15 mouse cellular contexts compared by ENCODE assay signal in genomic region chr12:16570371-16571060, GRCm38 (mm10). TPM values are rescaled to one million over a fixed set of nuclear protein-coding genes. Genes with fewer than 3 reads are reported as not detected.
DNase-seq lines count a peak whose midpoint lies in the region; ATAC-seq and TF ChIP-seq lines count a peak whose summit lies in the region.
"Had no signal": no experiment of that assay in that cellular context is flagged by ENCODE, and none has a peak within 500 bp of the region (broad histone marks: within the 10 kb centered on the region; RNA-seq: fewer than 3 reads in every experiment).

No protein-coding gene starts in this region.

- H3K9me3 ChIP-seq in forebrain, postnatal 0 days (ENCODE audit: low read length), result no peaks in the 10 kb centered on the region
- no peaks in the 10 kb centered on the region for H3K9me3 ChIP-seq in forebrain, embryonic 10.5 days
- H3K9me3 ChIP-seq in heart, embryonic 10.5 days, result no peaks in the 10 kb centered on the region
- H3K9me3 ChIP-seq: embryonic facial prominence, embryonic 10.5 days; hindbrain, embryonic 15.5 days; kidney, embryonic 15.5 days had no signal

- H3K27ac ChIP-seq in forebrain, postnatal 0 days (ENCODE audit: low read depth, low read length), result no peak overlapping the region
- H3K27ac ChIP-seq in forebrain, embryonic 10.5 days, result no peak overlapping the region
- H3K27ac ChIP-seq in liver, adult 2 months (replicated peaks; ENCODE audit: insufficient read depth, low read depth, low read length), result no peak overlapping the region
- H3K27ac ChIP-seq in heart, embryonic 10.5 days, result no peak overlapping the region
- H3K27ac ChIP-seq: embryonic facial prominence, embryonic 10.5 days; hindbrain, embryonic 15.5 days; kidney, embryonic 15.5 days had no signal

- H3K79me2 ChIP-seq in liver, adult 2 months (ENCODE audit: control insufficient read depth, insufficient read depth, low read length), result peaks cover 3% of the 10 kb centered on the region; the same call in 1 of the 2 replicates

- no peaks in the 10 kb centered on the region for H3K27me3 ChIP-seq in forebrain, postnatal 0 days (ENCODE audit: insufficient read depth, low read length)
- no peaks in the 10 kb centered on the region for H3K27me3 ChIP-seq in forebrain, embryonic 10.5 days (ENCODE audit: poor library complexity, severe bottlenecking)
- H3K27me3 ChIP-seq in liver, adult 2 months (ENCODE audit: control insufficient read depth, insufficient read depth, low read length), result no peaks in the 10 kb centered on the region
- no peaks in the 10 kb centered on the region for H3K27me3 ChIP-seq in heart, embryonic 10.5 days (ENCODE audit: insufficient read depth, poor library complexity, severe bottlenecking)
- H3K27me3 ChIP-seq: hindbrain, embryonic 15.5 days; kidney, embryonic 15.5 days had no signal

- no peak overlapping the region for H3K9ac ChIP-seq in forebrain, postnatal 0 days
- no peak overlapping the region for H3K9ac ChIP-seq in liver, adult 2 months (ENCODE audit: low read depth, low read length)
- H3K9ac ChIP-seq: hindbrain, embryonic 15.5 days; kidney, embryonic 15.5 days had no signal

- 90% methylated on average over 10 of the region's 10 CpGs for WGBS in forebrain, postnatal 0 days
- 94% methylated on average over 10 of the region's 10 CpGs for WGBS in forebrain, embryonic 10.5 days
- WGBS in liver, adult 2 months, result 94% methylated on average over 10 of the region's 10 CpGs
- WGBS in heart, embryonic 10.5 days, result 74% methylated on average over 10 of the region's 10 CpGs

- no peak for TF ChIP-seq POLR2A in liver, adult 2 months (IDR thresholded peaks at IDR 0.05; ENCODE audit: extremely low read depth, insufficient read depth, low read length)

- ATAC-seq in forebrain, postnatal 0 days, result no peak

- DNase-seq in forebrain, postnatal 0 days, result no peak
- DNase-seq in forebrain, embryonic 10.5 days (ENCODE audit: extremely low spot score, low spot score), result no peak
- DNase-seq in liver, adult 2 months (ENCODE audit: extremely low read depth, low read depth, low spot score), result no peak
- DNase-seq in liver, result no peak
- DNase-seq in thymus, postnatal 14 days, result peak; percentile 39
- DNase-seq in thymus, postnatal 0 days (ENCODE audit: low spot score), result no peak
- peak; percentile 53 for DNase-seq in thymus, postnatal 4 days
- DNase-seq in heart, embryonic 10.5 days (ENCODE audit: low spot score), result no peak
- DNase-seq: heart, postnatal 10 days; left cerebral cortex, postnatal 4 days; lung, adult 2 months had no signal

- H3K4me3 ChIP-seq in forebrain, postnatal 0 days (ENCODE audit: low read depth, low read length), result no peak overlapping the region
- H3K4me3 ChIP-seq in forebrain, embryonic 10.5 days, result no peak overlapping the region
- no peak overlapping the region for H3K4me3 ChIP-seq in liver, adult 2 months (ENCODE audit: insufficient read depth, low read depth, low read length)
- no peak overlapping the region for H3K4me3 ChIP-seq in heart, embryonic 10.5 days
- H3K4me3 ChIP-seq: embryonic facial prominence, embryonic 10.5 days; hindbrain, embryonic 15.5 days; kidney, embryonic 15.5 days; myocyte had no signal

- H3K4me2 ChIP-seq in forebrain, postnatal 0 days (ENCODE audit: low read depth), result no peak overlapping the region
- H3K4me2 ChIP-seq: hindbrain, embryonic 15.5 days; kidney, embryonic 15.5 days had no signal

- TF ChIP-seq CTCF in forebrain, postnatal 0 days (IDR thresholded peaks at IDR 0.05; ENCODE audit: low read depth), result peak; percentile 45
- TF ChIP-seq CTCF in liver, adult 2 months (IDR thresholded peaks at IDR 0.05; ENCODE audit: low read depth, low read length), result peak; percentile 54

- no peaks in the 10 kb centered on the region for H3K4me1 ChIP-seq in forebrain, postnatal 0 days (ENCODE audit: insufficient read depth)
- no peaks in the 10 kb centered on the region for H3K4me1 ChIP-seq in forebrain, embryonic 10.5 days
- peaks cover 10% of the 10 kb centered on the region for H3K4me1 ChIP-seq in liver, adult 2 months (ENCODE audit: control insufficient read depth, insufficient read depth, low read length)
- H3K4me1 ChIP-seq in heart, embryonic 10.5 days, result peaks cover 6% of the 10 kb centered on the region; the same call in 1 of the 2 replicates
- H3K4me1 ChIP-seq: embryonic facial prominence, embryonic 10.5 days; hindbrain, embryonic 15.5 days; kidney, embryonic 15.5 days had no signal

- H3K36me3 ChIP-seq in forebrain, postnatal 0 days (ENCODE audit: insufficient read depth), result peaks cover 60% of the 10 kb centered on the region
- H3K36me3 ChIP-seq in forebrain, embryonic 10.5 days (replicated peaks), result peaks cover 31% of the 10 kb centered on the region
- peaks cover 83% of the 10 kb centered on the region for H3K36me3 ChIP-seq in liver, adult 2 months (ENCODE audit: control insufficient read depth, insufficient read depth, low read length)
- peaks cover 29% of the 10 kb centered on the region for H3K36me3 ChIP-seq in heart, embryonic 10.5 days

RNA-seq across cellular contexts. Expression of gene Lpin1, which starts 40.2 kb away (rescaled TPM):
- total RNA-seq in forebrain, postnatal 0 days (2014; rRNA removed), result 14.5 and 15.4 TPM in 2 replicates
- 5.5 and 8.4 TPM in 2 replicates for polyA plus RNA-seq in forebrain, postnatal 0 days (2015; fragmentation: Nextera tagmentation; extraction: Ambion mirVana)
- polyA plus RNA-seq in forebrain, embryonic 10.5 days (2016; fragmentation: Nextera tagmentation; extraction: Ambion mirVana), result 3.5 and 4.4 TPM in 2 replicates
- total RNA-seq in liver, adult 2 months (2014; rRNA removed), result 85.8 and 118 TPM in 2 replicates
- 11.9 and 19.8 TPM in 2 replicates for polyA plus RNA-seq in liver, adult 2 months (2012; rRNA removed)
- polyA plus RNA-seq in thymus, postnatal 0 days (2015; fragmentation: Nextera tagmentation; extraction: Ambion mirVana), result 6.4 and 6.5 TPM in 2 replicates
- polyA plus RNA-seq in heart, embryonic 10.5 days (2016; fragmentation: Nextera tagmentation; extraction: Ambion mirVana), result 3.3 and 4.6 TPM in 2 replicates

Comparison
In these comparisons a context has a peak if more than half of its experiments do, and no peak if none do; other contexts are left out.
1. DNase-seq: peak in thymus, postnatal 14 days (single experiment) and thymus, postnatal 4 days (single experiment); none in forebrain, postnatal 0 days (single experiment), forebrain, embryonic 10.5 days (single experiment), liver, adult 2 months (single experiment), liver (single experiment), thymus, postnatal 0 days (single experiment) and heart, embryonic 10.5 days (single experiment).